Mouse (Mus musculus) cerebellum, postnatal 4 days (tissue): Measurements from ENCODE around the gene Znrd1as.

Source experiments
- DNase-seq, 2 experiments: peaks; one replicate each; pipeline ENCODE4 v3.0.0; 2022; ENCODE audit warnings: low spot score in 2 of 2, mixed read lengths in 1 of 2

The Znrd1as gene

DNA sequence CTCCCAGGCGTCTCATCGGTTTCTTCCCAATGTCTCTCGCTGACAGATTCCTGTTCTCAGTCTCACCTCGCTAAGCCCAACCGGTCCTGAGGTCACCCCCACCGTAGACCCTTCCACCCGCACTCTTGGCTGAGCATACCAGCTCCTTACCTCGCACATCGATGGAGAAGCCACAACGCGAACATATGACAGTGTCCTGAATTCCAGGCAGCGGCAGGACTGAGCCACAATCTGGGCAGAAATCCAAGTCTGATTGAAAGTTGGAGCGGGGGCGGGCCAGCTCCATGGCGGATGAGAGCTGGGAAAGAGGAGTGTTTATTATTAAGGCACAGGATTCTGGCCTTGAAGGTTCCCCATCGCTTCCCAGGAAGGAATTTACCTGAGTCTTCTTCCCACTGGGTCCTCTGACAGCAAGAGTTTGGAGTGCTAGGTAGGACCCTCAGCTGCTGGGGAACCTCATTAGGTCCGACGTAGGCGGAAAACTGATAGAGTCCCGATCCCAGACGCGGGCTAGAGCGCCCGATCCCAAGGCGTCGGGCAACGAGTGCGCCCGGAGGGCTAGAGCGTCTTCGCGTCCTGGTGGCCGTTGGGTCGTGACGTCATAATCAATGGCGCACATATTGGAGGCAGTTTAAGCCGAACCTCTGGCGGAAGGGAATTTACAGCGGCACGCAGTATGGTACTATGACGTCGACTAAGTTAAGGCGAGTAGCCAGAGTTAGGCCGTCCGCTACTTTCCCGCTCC lies at the start of gene Znrd1as, which contains the start of gene Znrd1:
TSS of gene Znrd1as (plus strand) at position 594 of the 745 bp plus-strand sequence.
TSS of gene Znrd1 (minus strand) at position 561 of the 745 bp plus-strand sequence.
- peak; percentile 82 to 89 for DNase-seq

GRCm38 (mm10) chr17:36909802-36910201 lies 48.6 kb upstream of the Znrd1as start:
- DNase-seq: no peak

- no peak for DNase-seq
Observed at GRCm38 (mm10) chr17:36912031-36912430, 46.4 kb upstream of the Znrd1as start.

GRCm38 (mm10) chr17:36914108-36914507 lies 44.3 kb upstream of the Znrd1as start:
- peak; percentile 31 to 74 for DNase-seq

- DNase-seq: peak; percentile 38 to 66
Observed at GRCm38 (mm10) chr17:36915076-36915475, 43.3 kb upstream of the Znrd1as start.

DNA sequence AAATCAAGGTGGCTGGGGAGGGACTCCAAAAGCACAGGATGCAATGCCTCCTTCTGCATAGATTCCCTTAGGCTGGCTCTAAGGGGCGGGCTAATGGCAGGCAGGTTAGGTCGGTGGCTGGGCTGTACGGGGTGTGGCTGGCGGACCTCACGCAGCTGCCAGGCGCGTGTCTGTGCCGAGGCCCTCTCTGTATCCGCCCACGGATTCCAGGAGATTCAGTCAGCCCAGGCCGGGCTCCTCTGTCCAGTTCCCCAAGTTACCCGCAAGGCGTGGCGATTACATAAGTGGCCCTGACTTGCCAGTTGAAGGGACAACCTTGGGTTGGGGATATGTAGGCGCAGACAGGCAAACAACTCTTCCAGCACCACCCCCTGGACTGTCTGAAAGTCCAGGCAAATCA lies 38.2 kb upstream of the Znrd1as start:
- no peak for DNase-seq

GRCm38 (mm10) chr17:36922715-36923114 lies 35.7 kb upstream of the Znrd1as start:
- no peak for DNase-seq

- no peak for DNase-seq
Observed at GRCm38 (mm10) chr17:36923491-36923890, 34.9 kb upstream of the Znrd1as start.

- DNase-seq: no peak
Observed at GRCm38 (mm10) chr17:36927496-36928120, 30.8 kb upstream of the Znrd1as start.

DNA sequence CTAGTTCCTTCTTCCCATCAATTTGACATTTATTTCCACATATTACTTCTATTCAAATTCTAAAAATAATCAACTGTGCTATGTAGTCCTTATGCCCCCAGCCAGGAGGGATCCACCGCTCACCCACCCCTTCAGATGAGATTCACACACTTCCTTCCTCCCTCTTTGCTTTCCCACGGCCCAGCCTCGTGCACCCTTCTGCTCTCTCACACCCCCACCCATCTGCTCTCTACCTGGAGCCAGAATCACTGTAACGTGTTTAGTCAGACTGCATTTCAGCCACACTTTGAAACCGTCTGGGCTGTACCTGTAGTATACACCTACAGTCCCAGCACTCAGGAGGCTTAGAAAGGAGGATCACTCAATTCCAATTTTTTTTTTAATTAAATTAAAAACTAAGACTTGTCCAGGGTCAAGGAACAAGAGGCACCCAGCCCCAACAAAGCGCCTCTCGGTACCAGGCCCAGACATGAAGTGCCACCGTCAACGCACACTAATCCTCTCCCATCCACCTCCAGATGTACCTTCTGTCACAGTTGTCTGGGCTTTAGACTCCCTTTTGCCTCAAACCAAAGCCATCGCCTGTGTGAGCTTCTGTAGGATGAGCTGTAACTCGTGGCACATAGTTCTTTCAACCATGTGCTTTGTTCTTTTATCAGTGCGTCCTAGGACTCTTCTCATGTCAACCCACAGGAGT lies 29.0 kb upstream of the Znrd1as start:
- no peak for DNase-seq

- no peak for DNase-seq
Observed at GRCm38 (mm10) chr17:36930233-36930632, 28.2 kb upstream of the Znrd1as start.

DNA sequence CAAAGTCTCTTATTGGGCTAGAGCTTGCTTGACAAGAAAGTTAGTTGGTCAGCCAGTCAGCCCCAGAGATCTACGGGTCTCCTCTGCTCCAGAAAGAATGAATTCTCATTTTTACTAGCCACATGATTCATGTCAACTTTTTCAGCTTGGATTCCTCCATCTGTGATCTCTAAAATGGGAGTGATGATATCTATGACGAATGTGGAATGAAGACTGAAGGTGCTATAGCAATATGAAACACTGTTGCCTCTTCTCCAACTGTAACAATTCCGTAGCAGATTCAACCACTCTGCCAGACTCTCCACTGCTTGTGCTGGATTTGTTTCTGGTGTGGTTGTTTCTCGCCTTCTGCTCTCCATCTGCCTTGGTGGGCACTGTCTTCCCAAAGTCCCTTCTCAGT lies 27.3 kb upstream of the Znrd1as start:
- DNase-seq: no peak

GRCm38 (mm10) chr17:36931806-36932205 lies 26.6 kb upstream of the Znrd1as start:
- DNase-seq: no peak

DNA sequence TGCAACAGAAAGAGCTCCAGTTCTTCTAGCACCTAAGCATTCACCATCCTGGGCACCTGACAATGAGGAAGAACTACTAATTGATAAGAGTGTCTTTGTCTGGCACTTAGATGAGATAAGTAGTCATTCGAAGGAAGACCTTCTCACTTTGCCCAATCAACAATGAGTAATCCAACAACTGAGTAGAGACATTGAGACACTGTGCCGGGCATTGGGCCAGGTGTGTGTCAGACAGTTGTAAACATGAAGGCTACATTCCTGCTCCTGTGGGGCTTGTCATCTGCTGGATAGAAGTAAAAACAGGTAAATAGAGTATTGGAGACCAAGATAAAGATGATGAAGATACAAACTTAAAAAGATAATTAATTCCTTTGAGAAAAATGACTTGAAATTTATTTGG lies 20.3 kb upstream of the Znrd1as start:
- no peak for DNase-seq

DNA sequence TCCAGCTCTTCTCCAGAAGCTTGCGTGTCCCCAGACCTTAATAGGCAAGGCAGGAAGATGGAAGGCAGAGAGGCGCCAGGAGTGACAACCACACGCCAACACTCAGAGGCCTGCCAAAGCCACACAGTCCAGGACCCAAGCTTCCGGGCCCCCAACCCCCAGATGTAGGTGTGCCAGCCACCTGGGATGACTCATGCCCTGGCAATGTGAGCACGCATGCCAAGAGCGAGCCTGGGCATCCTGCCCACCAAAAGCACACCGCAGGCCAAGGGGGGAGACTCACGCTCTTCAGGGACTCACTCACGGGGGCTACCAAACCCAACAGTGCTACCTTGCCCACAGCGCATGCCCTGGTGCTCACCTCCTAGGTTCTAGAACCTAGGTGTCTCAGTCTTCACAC lies 16.0 kb upstream of the Znrd1as start:
- no peak for DNase-seq

DNA sequence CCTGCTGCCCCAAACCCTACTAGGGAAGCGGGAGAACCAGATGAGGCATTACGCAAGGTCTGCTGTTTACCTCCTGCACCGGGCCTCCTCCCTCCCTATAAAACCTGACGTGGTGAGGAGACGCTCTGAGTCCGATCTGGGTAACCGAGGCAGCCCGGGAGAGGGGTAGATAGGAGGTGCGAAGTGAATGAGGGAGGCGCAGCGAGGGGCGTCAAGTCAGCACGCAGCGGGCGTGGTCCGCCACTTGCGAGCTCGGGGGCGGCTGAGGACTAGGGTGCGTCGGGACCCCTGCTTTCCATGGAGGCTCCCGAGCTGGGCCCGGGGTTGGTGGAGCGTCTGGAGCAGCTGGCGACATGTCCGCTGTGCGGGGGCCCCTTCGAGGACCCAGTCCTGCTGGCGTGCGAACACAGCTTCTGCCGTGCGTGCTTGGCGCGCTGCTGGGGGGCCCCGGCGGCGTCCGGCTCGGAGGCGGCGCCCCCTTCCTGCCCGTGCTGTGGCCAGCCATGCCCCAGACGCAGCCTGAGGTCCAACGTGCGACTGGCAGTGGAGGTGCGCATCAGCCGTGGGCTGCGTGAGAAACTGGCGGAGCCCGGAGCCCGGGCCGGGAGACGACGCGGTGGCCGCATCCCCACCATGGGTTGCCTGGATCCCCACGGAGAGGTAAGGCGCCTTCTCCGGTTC lies 15.5 kb upstream of the Znrd1as start, which contains the start of gene Rnf39:
TSS of gene Rnf39 (plus strand) at position 128 of the 681 bp plus-strand sequence.
- DNase-seq: no peak

- no peak for DNase-seq
Observed at GRCm38 (mm10) chr17:36943691-36944090, 14.7 kb upstream of the Znrd1as start.

- no peak for DNase-seq
Observed at GRCm38 (mm10) chr17:36944121-36944775, 14.1 kb upstream of the Znrd1as start.

DNA sequence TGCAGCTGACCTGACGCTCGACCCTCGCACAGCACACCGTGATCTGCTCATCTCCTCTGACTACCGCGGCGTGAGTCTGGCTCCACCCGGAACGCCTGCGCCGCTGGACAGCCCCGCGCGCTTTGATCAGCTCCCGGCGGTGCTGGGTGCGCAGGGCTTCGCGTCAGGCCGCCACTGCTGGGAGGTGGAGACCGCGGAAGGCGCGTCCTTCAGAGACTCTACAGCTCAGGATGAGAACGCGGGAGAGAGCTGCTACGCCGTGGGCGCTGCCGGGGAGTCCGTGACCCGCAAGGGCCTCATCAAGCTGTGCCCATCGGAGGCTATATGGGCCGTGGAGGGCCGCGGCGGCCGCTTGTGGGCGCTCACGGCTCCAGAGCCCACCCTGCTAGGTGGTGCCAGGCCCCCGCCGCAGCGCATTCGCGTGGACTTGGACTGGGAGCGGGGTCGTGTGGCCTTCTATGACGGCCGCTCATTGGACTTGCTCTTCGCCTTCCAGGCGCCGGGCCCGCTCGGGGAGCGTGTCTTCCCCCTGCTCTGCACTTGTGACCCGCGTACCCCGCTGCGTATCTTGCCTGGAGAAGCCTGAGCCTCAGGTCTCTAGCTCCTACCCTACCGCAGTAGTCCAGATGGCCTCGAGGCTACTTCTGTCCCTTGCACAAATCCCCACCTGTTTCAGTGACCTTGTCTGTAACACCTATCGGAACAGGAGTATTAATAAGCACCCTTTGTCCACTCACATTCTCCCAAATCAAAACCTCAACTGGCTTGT lies 11.2 kb upstream of the Znrd1as start:
- peak; percentile 49 to 70 for DNase-seq

GRCm38 (mm10) chr17:36948286-36948685 lies 10.1 kb upstream of the Znrd1as start:
- no peak for DNase-seq

DNA sequence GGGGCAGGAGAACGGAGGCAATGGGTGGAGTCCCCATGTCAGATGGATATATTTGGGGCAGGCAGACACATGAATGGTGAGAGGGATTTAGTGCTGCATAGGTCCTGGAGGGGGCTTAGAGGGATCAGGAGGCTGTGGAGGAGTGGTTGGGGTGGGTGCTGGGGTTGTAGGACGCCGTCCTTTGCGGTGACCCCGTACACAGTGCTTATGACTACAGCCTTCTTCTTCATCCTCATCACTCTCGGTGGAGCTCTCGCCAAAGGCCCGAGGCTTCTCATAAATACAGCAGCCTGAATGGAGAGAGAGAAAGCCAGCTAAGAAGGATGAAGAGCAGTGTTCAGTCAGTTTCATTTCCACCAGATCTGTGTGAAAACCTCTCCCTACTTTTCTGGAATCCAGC lies 9.1 kb upstream of the Znrd1as start:
- DNase-seq: no peak
